Mouse (Mus musculus) cerebellum, adult 2 months (tissue): Measurements from ENCODE around the gene Sema3e. TPM values are rescaled to one million over a fixed set of nuclear protein-coding genes. Genes with fewer than 3 reads are reported as not detected.
A peak's percentile ranks its signal among the peaks of the same experiment; 100 is the strongest.

Source experiments
- DNase-seq, 2 experiments: peaks; one replicate each; pipeline ENCODE4 v3.0.0; 2021
- H3K27ac ChIP-seq: fragments of 200-500 bp; 2 replicates; pipeline ENCODE4 v1.5.1; 2012; ENCODE audit warnings: low read length, control low read depth, inconsistent platforms; ENCODE audit not compliant: insufficient read depth
- H3K27me3 ChIP-seq: fragments of 200-500 bp; 2 replicates; pipeline ENCODE4 v1.6.1; 2012; ENCODE audit warnings: inconsistent platforms, mild to moderate bottlenecking, low read length, moderate library complexity; ENCODE audit not compliant: control insufficient read depth, insufficient read depth
- H3K4me1 ChIP-seq: fragments of 200-500 bp; 2 replicates; pipeline ENCODE4 v1.6.1; 2011; ENCODE audit warnings: low read length; ENCODE audit not compliant: control insufficient read depth, insufficient read depth
- H3K4me3 ChIP-seq: fragments of 200-500 bp; replicated peaks from 2 replicates; pipeline ENCODE3; 2011; ENCODE audit warnings: mild to moderate bottlenecking, low read depth, low read length, control low read depth; ENCODE audit not compliant: insufficient read depth
- CTCF ChIP-seq: fragments of 200-500 bp; IDR thresholded peaks from 2 replicates; pipeline ENCODE4 v1.5.1; 2011; ENCODE audit warnings: low read depth, mild to moderate bottlenecking, control low read depth, low read length, moderate library complexity, borderline replicate concordance; ENCODE audit not compliant: insufficient read depth
- POLR2A ChIP-seq: fragments of 200-500 bp; IDR thresholded peaks from 2 replicates; pipeline ENCODE4 v1.6.1; 2011; ENCODE audit warnings: low read length, control low read depth, borderline replicate concordance; ENCODE audit not compliant: insufficient read depth
- WGBS: fragments of 180-500 bp; shearing (Covaris S2); methylation state at CpG from one replicate; pipeline ENCODE4 v1.1.7; 2018; 5-methylcytosine and 5-hydroxymethylcytosine counted together
- polyA plus RNA-seq: library from polyadenylated mRNA; depleted of rRNA; stranded (reverse); fragments of >200 nt; gene quantifications from 2 replicates; pipeline ENCODE4 v1.2.3, GENCODE M21; 2012

The Sema3e gene
- polyA plus RNA-seq, 1 experiment = 4.5 TPM

GRCm38 (mm10) chr5:14043116-14043515 is 18.0 kb downstream of the Sema3e start:
- Histone ChIP-seq H3K27ac (no peak overlapping the region), H3K4me3 (no peak overlapping the region), H3K4me1 (0 out of 2 replicates have a peak, but pooled peaks cover 3% of the 10 kb centered on the region), H3K27me3 (no peaks in the 10 kb centered on the region)
- TF ChIP-seq CTCF (no peak), POLR2A (no peak)
- no peak for DNase-seq
- 82% methylated on average over 5 of the region's 5 CpGs for WGBS

GRCm38 (mm10) chr5:14043983-14044382 is 18.9 kb downstream of the Sema3e start:
- Histone ChIP-seq H3K27ac (no peak overlapping the region), H3K4me1 (0 out of 2 replicates have a peak, but pooled peaks cover 1% of the 10 kb centered on the region), H3K4me3 (no peak overlapping the region), H3K27me3 (no peaks in the 10 kb centered on the region)
- DNase-seq = no peak
- no peak for TF ChIP-seq CTCF
- no peak for TF ChIP-seq POLR2A
- WGBS = 56% methylated on average over 6 of the region's 6 CpGs

- H3K4me1 ChIP-seq = no peaks in the 10 kb centered on the region
- no peaks in the 10 kb centered on the region for H3K27me3 ChIP-seq
- no peak for TF ChIP-seq CTCF
- no peak for TF ChIP-seq POLR2A
- no peak for DNase-seq
- 48% methylated on average over 7 of the region's 7 CpGs for WGBS
- no peak overlapping the region for H3K27ac ChIP-seq
- H3K4me3 ChIP-seq = no peak overlapping the region
Observed at GRCm38 (mm10) chr5:14048660-14049059, 23.6 kb downstream of the Sema3e start.

- Histone ChIP-seq H3K4me1 (no peaks in the 10 kb centered on the region), H3K27ac (no peak overlapping the region), H3K4me3 (no peak overlapping the region), H3K27me3 (no peaks in the 10 kb centered on the region)
- TF ChIP-seq CTCF (no peak), POLR2A (no peak)
- WGBS = 80% methylated on average over 5 of the region's 5 CpGs
- no peak for DNase-seq
Observed at GRCm38 (mm10) chr5:14054472-14054871, 29.4 kb downstream of the Sema3e start.

- Histone ChIP-seq H3K27ac (no peak overlapping the region), H3K4me1 (no peaks in the 10 kb centered on the region), H3K27me3 (no peaks in the 10 kb centered on the region), H3K4me3 (no peak overlapping the region)
- 45% methylated on average over 4 of the region's 4 CpGs for WGBS
- TF ChIP-seq POLR2A (no peak), CTCF (no peak)
- no peak for DNase-seq
Observed at GRCm38 (mm10) chr5:14059895-14060553, 34.9 kb downstream of the Sema3e start.

- TF ChIP-seq CTCF (no peak), POLR2A (no peak)
- no peak overlapping the region for H3K4me3 ChIP-seq
- 54% methylated on average over 4 of the region's 4 CpGs for WGBS
- H3K27ac ChIP-seq = no peak overlapping the region
- H3K27me3 ChIP-seq = no peaks in the 10 kb centered on the region
- H3K4me1 ChIP-seq = no peaks in the 10 kb centered on the region
- no peak for DNase-seq
Observed at GRCm38 (mm10) chr5:14062918-14063481, 37.9 kb downstream of the Sema3e start.

- WGBS = 63% methylated on average over 3 of the region's 3 CpGs
Observed at GRCm38 (mm10) chr5:14073152-14073551, 48.1 kb downstream of the Sema3e start.

GRCm38 (mm10) chr5:14088100-14088499 is 63.0 kb downstream of the Sema3e start:
- H3K27ac ChIP-seq = no peak overlapping the region
- no peak overlapping the region for H3K4me3 ChIP-seq
- no peak for TF ChIP-seq POLR2A
- no peak for TF ChIP-seq CTCF
- H3K4me1 ChIP-seq = no peaks in the 10 kb centered on the region
- no peaks in the 10 kb centered on the region for H3K27me3 ChIP-seq
- DNase-seq = peak in 1 of 2 experiments; percentile 15
- WGBS = 67% methylated on average over 2 of the region's 2 CpGs

More at GRCm38 (mm10) chr5:14073152-14073551, 48.1 kb downstream of the Sema3e start:
- Histone ChIP-seq H3K27me3 (no peaks in the 10 kb centered on the region), H3K27ac (no peak overlapping the region), H3K4me3 (no peak overlapping the region), H3K4me1 (no peaks in the 10 kb centered on the region)
- TF ChIP-seq CTCF (no peak), POLR2A (no peak)
- DNase-seq = no peak
